Mouse (Mus musculus): Measurements from ENCODE around the gene Csnk1e. TPM values are rescaled to one million over a fixed set of nuclear protein-coding genes. Genes with fewer than 3 reads are reported as not detected.

Csnk1e gene
- polyA plus RNA-seq, 1 experiment from 2014 or later: 275 TPM

GRCm38 (mm10) chr15:79400975-79401365 is 54.4 kb downstream of the Csnk1e start:
- Histone ChIP-seq H3K4me2 (peak overlapping the region; percentile 93), H3K9ac (peak overlapping the region; percentile 52), H3K4me1 (replicated peaks) (peaks cover 50% of the 10 kb centered on the region), H3K27me3 (no peaks in the 10 kb centered on the region), H3K9me3 (no peaks in the 10 kb centered on the region), H3K4me3 (0 out of 2 replicates have a peak overlapping the region, but pooled peaks have one; percentile 90), H3K36me3 (peaks cover 11% of the 10 kb centered on the region; the same call in 1 of the 2 replicates), H3K27ac (replicated peaks) (peak overlapping the region; percentile 25; the same call in 1 of the 2 replicates)
- 59% methylated on average over 7 of the region's 7 CpGs for WGBS
- no peak for ATAC-seq (ENCODE audit: low read depth)

- H3K9me3 ChIP-seq: no peaks in the 10 kb centered on the region
- peaks cover 57% of the 10 kb centered on the region for H3K4me1 ChIP-seq (replicated peaks)
- peak overlapping the region; percentile 93 for H3K4me2 ChIP-seq
- 67% methylated on average over 6 of the region's 6 CpGs for WGBS
- peak overlapping the region; percentile 52 for H3K9ac ChIP-seq
- no peaks in the 10 kb centered on the region for H3K27me3 ChIP-seq
- peak overlapping the region; percentile 25 for H3K27ac ChIP-seq (replicated peaks)
- H3K36me3 ChIP-seq: peaks cover 13% of the 10 kb centered on the region; the same call in 1 of the 2 replicates
- ATAC-seq (ENCODE audit: low read depth): no peak
- H3K4me3 ChIP-seq: no peak overlapping the region
Measured at GRCm38 (mm10) chr15:79400134-79400974, 55.0 kb downstream of the Csnk1e start.

GRCm38 (mm10) chr15:79399231-79400052 is 55.9 kb downstream of the Csnk1e start:
- 83% methylated on average over 14 of the region's 14 CpGs for WGBS
- H3K4me1 ChIP-seq (replicated peaks): peaks cover 64% of the 10 kb centered on the region

GRCm38 (mm10) chr15:79396736-79397135 is 58.6 kb downstream of the Csnk1e start:
- no peak overlapping the region for H3K4me3 ChIP-seq
- H3K36me3 ChIP-seq: peaks cover 13% of the 10 kb centered on the region; the same call in 1 of the 2 replicates
- ATAC-seq (ENCODE audit: low read depth): no peak
- 0 out of 2 replicates have a peak overlapping the region, but pooled peaks have one; percentile 13 for H3K27ac ChIP-seq (replicated peaks)
- H3K4me2 ChIP-seq: peak overlapping the region; percentile 27; the same call in 1 of the 2 replicates
- 85% methylated on average over 11 of the region's 11 CpGs for WGBS
- H3K27me3 ChIP-seq: no peaks in the 10 kb centered on the region
- H3K9ac ChIP-seq: no peak overlapping the region
- H3K9me3 ChIP-seq: no peaks in the 10 kb centered on the region
- H3K4me1 ChIP-seq (replicated peaks): peaks cover 74% of the 10 kb centered on the region

More at GRCm38 (mm10) chr15:79399231-79400052, 55.9 kb downstream of the Csnk1e start:
- no peaks in the 10 kb centered on the region for H3K9me3 ChIP-seq
- peaks cover 13% of the 10 kb centered on the region; the same call in 1 of the 2 replicates for H3K36me3 ChIP-seq
- H3K4me3 ChIP-seq: no peak overlapping the region
- no peak for ATAC-seq (ENCODE audit: low read depth)
- no peak overlapping the region for H3K4me2 ChIP-seq
- no peaks in the 10 kb centered on the region for H3K27me3 ChIP-seq
- no peak overlapping the region for H3K27ac ChIP-seq (replicated peaks)
- H3K9ac ChIP-seq: no peak overlapping the region

GRCm38 (mm10) chr15:79395281-79395680 is 60.1 kb downstream of the Csnk1e start:
- Histone ChIP-seq H3K4me1 (replicated peaks) (peaks cover 73% of the 10 kb centered on the region), H3K4me3 (no peak overlapping the region), H3K27ac (replicated peaks) (no peak overlapping the region), H3K36me3 (peaks cover 13% of the 10 kb centered on the region; the same call in 1 of the 2 replicates), H3K4me2 (peak overlapping the region; percentile 27; the same call in 1 of the 2 replicates), H3K9me3 (no peaks in the 10 kb centered on the region), H3K27me3 (no peaks in the 10 kb centered on the region), H3K9ac (no peak overlapping the region)
- ATAC-seq (ENCODE audit: low read depth): no peak
- 85% methylated on average over 6 of the region's 6 CpGs for WGBS

- WGBS: 74% methylated on average over 4 of the region's 4 CpGs
- Histone ChIP-seq H3K9ac (no peak overlapping the region), H3K4me1 (replicated peaks) (peaks cover 73% of the 10 kb centered on the region), H3K27me3 (no peaks in the 10 kb centered on the region), H3K9me3 (no peaks in the 10 kb centered on the region), H3K27ac (replicated peaks) (no peak overlapping the region), H3K4me3 (no peak overlapping the region), H3K4me2 (0 out of 2 replicates have a peak overlapping the region, but pooled peaks have one; percentile 27), H3K36me3 (peaks cover 13% of the 10 kb centered on the region; the same call in 1 of the 2 replicates)
- ATAC-seq (ENCODE audit: low read depth): no peak
Measured at GRCm38 (mm10) chr15:79394842-79395241, 60.5 kb downstream of the Csnk1e start.

GRCm38 (mm10) chr15:79393101-79393500 is 62.3 kb downstream of the Csnk1e start:
- no peak for ATAC-seq (ENCODE audit: low read depth)
- Histone ChIP-seq H3K27ac (replicated peaks) (no peak overlapping the region), H3K36me3 (peaks cover 10% of the 10 kb centered on the region; the same call in 1 of the 2 replicates), H3K4me3 (no peak overlapping the region), H3K9me3 (no peaks in the 10 kb centered on the region), H3K27me3 (no peaks in the 10 kb centered on the region), H3K9ac (0 out of 2 replicates have a peak overlapping the region, but pooled peaks have one; percentile 26), H3K4me2 (no peak overlapping the region), H3K4me1 (replicated peaks) (peaks cover 67% of the 10 kb centered on the region)
- WGBS: 84% methylated on average over 6 of the region's 6 CpGs

GRCm38 (mm10) chr15:79392527-79392926 is 62.8 kb downstream of the Csnk1e start:
- 89% methylated on average over 5 of the region's 5 CpGs for WGBS
- Histone ChIP-seq H3K27ac (replicated peaks) (no peak overlapping the region), H3K36me3 (peaks cover 8% of the 10 kb centered on the region; the same call in 1 of the 2 replicates), H3K9ac (no peak overlapping the region), H3K27me3 (no peaks in the 10 kb centered on the region), H3K4me1 (replicated peaks) (peaks cover 68% of the 10 kb centered on the region), H3K9me3 (no peaks in the 10 kb centered on the region), H3K4me2 (no peak overlapping the region), H3K4me3 (no peak overlapping the region)
- no peak for ATAC-seq (ENCODE audit: low read depth)

- peak overlapping the region; percentile 28; the same call in 1 of the 2 replicates for H3K27ac ChIP-seq (replicated peaks)
- H3K27me3 ChIP-seq: no peaks in the 10 kb centered on the region
- 0 out of 2 replicates have a peak, but pooled peaks cover 6% of the 10 kb centered on the region for H3K36me3 ChIP-seq
- H3K4me3 ChIP-seq: no peak overlapping the region
- 58% methylated on average over 7 of the region's 7 CpGs for WGBS
- no peak overlapping the region for H3K4me2 ChIP-seq
- peaks cover 73% of the 10 kb centered on the region for H3K4me1 ChIP-seq (replicated peaks)
- H3K9me3 ChIP-seq: no peaks in the 10 kb centered on the region
- no peak for ATAC-seq (ENCODE audit: low read depth)
- H3K9ac ChIP-seq: 0 out of 2 replicates have a peak overlapping the region, but pooled peaks have one; percentile 8
Measured at GRCm38 (mm10) chr15:79391447-79392093, 63.8 kb downstream of the Csnk1e start.

GRCm38 (mm10) chr15:79390434-79390833 is 64.9 kb downstream of the Csnk1e start:
- no peak overlapping the region for H3K4me2 ChIP-seq
- H3K9me3 ChIP-seq: no peaks in the 10 kb centered on the region
- 87% methylated on average over 6 of the region's 6 CpGs for WGBS
- H3K4me3 ChIP-seq: no peak overlapping the region
- no peak overlapping the region for H3K9ac ChIP-seq
- H3K27me3 ChIP-seq: no peaks in the 10 kb centered on the region
- no peaks in the 10 kb centered on the region for H3K36me3 ChIP-seq
- no peak overlapping the region for H3K27ac ChIP-seq (replicated peaks)
- no peak for ATAC-seq (ENCODE audit: low read depth)
- peaks cover 65% of the 10 kb centered on the region for H3K4me1 ChIP-seq (replicated peaks)

GRCm38 (mm10) chr15:79388171-79388570 is 67.2 kb downstream of the Csnk1e start:
- Histone ChIP-seq H3K27me3 (no peaks in the 10 kb centered on the region), H3K9ac (no peak overlapping the region), H3K27ac (replicated peaks) (no peak overlapping the region), H3K4me2 (no peak overlapping the region), H3K36me3 (peaks cover 3% of the 10 kb centered on the region; the same call in 1 of the 2 replicates), H3K4me1 (replicated peaks) (peaks cover 44% of the 10 kb centered on the region), H3K9me3 (no peaks in the 10 kb centered on the region), H3K4me3 (no peak overlapping the region)
- ATAC-seq (ENCODE audit: low read depth): no peak
- 87% methylated on average over 6 of the region's 6 CpGs for WGBS
